Mouse (Mus musculus): ENCODE measurements around the gene a.
"Not testable (repeated sequence)": the region's sequence is repeated elsewhere in the genome, so short reads cannot be mapped to it uniquely, and the experiment has no call there.

The a gene

DNA sequence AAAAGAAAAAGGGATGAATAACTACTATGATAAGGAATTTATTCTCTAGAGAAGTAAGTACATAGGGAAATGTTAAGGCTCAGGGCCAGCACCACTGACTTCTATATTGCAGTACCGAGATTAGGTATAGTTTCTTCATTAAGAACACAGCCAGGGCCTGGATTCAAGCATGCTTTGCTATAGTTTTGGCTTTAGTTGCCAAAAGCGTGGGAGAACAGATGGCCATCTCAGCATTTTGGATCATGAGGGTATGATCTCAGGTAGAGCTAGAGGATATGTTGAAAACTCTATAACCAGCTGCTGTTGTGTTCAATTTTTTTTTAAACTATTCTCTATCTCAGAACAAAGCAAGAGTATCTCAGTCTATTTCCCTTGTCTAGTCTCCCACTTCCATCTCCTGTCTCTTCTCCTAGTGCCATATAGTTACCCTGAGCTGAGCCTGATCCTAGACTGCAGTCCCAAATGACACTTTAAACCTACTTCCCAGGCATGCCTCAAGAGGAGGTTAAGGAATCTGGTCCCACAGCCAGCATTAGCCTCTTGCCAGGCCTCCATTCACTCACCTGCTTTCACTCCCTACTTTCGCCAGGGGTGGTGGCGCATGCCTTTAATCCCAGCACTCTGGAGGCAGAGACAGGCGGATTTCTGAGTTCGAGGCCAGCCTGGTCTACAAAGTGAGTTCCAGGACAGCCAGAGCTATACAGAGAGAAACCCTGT is 43.1 kb downstream of the a start:
- in situ Hi-C loops (cut with MboI, MseI), result no loop called here

DNA sequence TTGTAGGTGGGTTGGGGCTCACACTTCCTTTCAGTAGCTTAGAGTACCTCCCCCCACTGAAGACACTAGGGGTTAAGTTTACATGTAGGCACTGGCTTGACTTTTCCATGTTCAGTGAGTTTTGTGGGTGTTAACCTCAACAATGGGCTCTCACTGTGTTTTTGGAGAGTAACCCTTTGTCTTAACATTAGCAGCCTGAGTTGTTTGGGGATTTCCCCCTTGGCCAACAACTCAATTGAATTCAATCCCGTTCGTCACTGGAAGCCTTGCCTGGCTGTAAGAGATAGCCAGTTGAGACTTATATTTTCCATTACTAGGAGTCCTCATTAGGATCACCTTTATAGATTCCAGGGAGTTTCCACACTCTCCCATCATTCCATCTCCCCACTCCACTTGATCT is 45.3 kb downstream of the a start:
- in situ Hi-C loops (cut with MboI, MseI), result no loop called here

DNA sequence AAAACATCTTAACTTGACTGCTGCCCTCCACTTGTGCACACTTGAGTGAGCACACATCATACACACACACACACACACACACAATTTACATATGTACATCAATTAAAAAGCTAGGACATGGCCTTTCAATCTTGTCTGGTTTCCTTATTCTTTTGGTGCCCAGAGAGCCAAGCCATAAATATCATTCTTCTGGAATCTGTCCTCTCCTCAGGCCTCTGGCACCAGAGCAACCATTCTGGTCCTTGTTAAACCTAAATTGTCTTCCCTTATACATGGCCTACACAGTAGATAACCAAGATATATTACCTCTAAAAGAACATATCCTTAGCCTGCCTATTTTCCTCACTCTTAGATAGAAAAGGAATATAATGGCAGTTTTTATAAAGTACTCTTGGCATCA is 56.9 kb downstream of the a start:
- in situ Hi-C loops (cut with MboI, MseI), result no loop called here

DNA sequence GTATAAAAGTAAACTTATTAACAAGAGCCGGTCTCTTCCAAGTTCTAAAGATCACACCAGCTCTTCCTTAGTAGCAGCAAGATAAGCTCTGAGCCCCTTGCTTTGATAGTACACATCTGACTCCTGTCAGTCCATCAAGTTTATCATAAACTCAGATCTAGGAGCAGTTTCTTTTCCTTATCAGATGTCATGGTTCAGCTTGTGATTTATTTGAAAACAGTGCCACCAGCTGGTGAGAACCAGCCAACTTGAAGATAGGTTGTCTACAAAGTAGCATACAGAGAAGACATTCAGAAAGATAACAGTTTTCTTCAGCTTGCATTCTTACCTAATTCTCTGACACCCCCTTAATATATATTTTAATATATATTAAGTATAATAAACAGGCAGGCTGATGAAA is 64.2 kb downstream of the a start:
- in situ Hi-C loops (cut with MboI, MseI), result loop anchor here (5.0 kb wide), 1 partner anchor 148 kb away; no protein-coding TSS in a partner anchor

- in situ Hi-C loops (cut with MboI, MseI), result no loop called here
Observed at GRCm38 (mm10) chr2:154863672-154864071, 72.5 kb downstream of the a start.

GRCm38 (mm10) chr2:154865696-154866095 is 74.5 kb downstream of the a start:
- in situ Hi-C loops (cut with MboI, MseI), result no loop called here

- in situ Hi-C loops (cut with MboI, MseI), result no loop called here
Observed at GRCm38 (mm10) chr2:154868106-154868505, 76.9 kb downstream of the a start.

DNA sequence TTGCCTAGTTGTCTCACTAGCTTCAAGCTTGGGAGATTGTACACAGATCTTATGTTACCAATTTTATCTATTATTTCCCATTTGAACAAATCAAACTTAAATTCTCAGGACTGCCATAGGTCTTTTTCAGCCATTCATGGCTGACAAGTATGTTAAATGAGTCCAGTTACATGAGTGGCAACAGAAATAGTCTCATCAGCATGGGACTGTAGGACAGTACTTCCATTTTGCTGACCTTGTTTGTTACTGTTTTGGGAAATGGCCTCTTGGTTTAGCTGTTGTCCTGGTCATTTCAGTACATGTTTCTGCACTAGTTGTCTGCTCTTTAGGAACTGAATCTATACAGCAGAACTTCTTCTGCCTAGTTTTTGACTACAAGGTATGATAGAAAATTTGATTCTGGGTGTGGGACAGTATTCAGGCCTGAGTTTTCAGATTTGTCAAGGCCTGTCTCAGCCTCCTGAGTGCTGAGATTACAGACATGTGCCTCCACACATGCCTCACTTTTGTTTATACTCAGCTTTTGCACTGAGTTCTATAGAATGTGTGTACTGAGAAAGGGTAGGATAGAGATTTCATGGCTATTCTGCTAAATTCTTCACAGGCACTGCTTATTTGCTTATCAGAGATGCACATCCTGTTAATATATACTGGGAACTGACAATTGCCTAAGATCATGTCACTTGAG is 78.9 kb downstream of the a start:
- in situ Hi-C loops (cut with MboI, MseI), result no loop called here

DNA sequence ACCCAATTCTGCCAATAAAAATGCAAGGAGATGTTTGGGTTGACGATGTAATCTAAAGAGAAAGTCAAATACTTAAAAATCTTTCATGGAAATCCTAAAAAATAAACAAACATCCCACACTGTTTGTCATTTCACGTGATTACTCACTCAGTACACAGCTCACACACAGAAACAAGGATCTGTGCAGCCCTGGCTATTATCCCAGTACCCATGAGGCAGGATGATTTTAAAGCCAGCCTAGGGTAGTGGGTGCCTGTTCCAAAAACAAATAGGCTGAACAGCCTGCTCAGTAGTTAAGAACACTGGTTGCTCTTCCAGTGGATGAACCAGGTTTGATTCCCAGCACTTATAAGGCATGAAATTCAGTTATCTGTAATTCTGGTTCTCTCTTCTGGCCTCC is 85.4 kb downstream of the a start:
- in situ Hi-C loops (cut with MboI, MseI), result loop anchor here (25.0 kb wide), 1 partner anchor 1261 kb away; the partner anchor contains the start of genes Gm28036, Nfs1 and Romo1

- in situ Hi-C loops (cut with MboI, MseI), result loop anchor here (5.0 to 25.0 kb wide), 2 partner anchors 94 to 1246 kb away; partner anchors contain the start of genes Gm28036, Nfs1 and Romo1
Observed at GRCm38 (mm10) chr2:154891585-154891984, 100.4 kb downstream of the a start.

DNA sequence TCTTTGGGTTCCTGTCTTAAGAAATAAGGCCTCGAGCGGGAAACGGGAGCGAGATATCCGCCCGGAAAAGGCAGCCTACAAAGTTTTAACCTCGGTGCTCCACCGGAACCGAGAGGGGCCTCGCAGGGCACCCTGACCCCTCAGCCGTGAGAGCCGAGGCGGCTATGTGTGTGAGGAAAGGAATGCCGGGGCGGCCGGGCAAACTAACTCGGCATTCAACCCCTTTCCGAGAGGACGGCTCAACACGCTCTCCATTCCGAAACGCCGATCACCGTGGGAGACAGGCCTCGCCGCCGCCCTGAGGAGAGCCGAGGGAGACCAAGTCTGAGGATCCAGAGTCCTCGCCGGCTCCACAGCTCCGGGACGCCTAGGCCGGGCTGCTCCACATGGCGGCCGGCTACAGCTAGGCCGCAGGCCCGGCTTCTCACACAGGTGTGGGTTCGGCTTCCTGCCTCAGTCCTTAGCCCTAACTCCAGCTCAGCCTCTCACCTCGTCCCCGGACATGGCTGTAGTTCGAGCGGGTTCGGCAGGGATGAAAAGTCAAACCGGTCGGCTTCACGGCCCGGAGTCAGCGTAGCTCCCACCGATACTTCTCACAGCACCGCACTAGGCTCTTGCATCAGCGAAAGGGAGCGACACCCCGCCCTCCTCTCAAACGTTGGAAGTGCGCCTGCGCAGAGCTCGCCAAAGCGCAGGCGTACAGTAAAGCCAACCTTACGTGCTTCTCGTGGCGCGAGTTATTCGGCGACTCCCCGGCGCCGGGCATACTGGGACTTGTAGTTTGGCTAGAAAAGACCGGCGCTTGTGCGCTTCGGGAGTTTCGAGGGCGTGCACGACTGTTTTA is 101.2 kb downstream of the a start, which contains the start of gene Eif2s2:
TSS of gene Eif2s2 (minus strand) at position 735 of the 844 bp plus-strand sequence.
- in situ Hi-C loops (cut with MboI, MseI), result loop anchor here (5.0 to 25.0 kb wide), 2 partner anchors 95 to 1245 kb away; partner anchors contain the start of genes Gm28036, Nfs1 and Romo1

GRCm38 (mm10) chr2:154893045-154893385 is 101.8 kb downstream of the a start:
- in situ Hi-C loops (cut with MboI, MseI), result loop anchor here (5.0 to 25.0 kb wide), 2 partner anchors 96 to 1244 kb away; partner anchors contain the start of genes Gm28036, Nfs1 and Romo1

GRCm38 (mm10) chr2:154893548-154893947 is 102.3 kb downstream of the a start:
- in situ Hi-C loops (cut with MboI, MseI), result loop anchor here (5.0 to 25.0 kb wide), 2 partner anchors 96 to 1244 kb away; partner anchors contain the start of genes Gm28036, Nfs1 and Romo1

DNA sequence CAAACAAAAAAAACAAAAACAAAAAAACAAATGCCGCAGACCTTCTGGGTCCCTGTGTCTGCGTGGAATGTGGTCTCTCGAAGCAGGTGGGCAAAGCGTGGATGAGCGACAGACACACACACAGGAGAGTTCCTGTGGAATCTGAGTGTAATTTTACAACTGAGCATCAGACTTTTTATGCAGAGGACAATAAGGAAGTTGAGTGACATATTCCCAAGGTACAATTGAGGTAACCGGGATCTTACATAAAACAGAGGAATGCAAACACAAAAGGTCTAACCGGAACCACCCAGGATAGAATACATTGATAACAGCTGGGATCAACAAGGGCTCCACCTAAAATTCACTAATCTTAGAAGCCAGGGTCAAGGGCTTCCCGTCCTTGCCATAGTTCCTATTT is 107.8 kb downstream of the a start:
- in situ Hi-C loops (cut with MboI, MseI), result loop anchor here (25.0 kb wide), 1 partner anchor 1238 kb away; the partner anchor contains the start of genes Gm28036, Nfs1 and Romo1

- in situ Hi-C loops (cut with MboI, MseI), result loop anchor here (25.0 kb wide), 1 partner anchor 1238 kb away; the partner anchor contains the start of genes Gm28036, Nfs1 and Romo1
Observed at GRCm38 (mm10) chr2:154899412-154899811, 108.2 kb downstream of the a start.

DNA sequence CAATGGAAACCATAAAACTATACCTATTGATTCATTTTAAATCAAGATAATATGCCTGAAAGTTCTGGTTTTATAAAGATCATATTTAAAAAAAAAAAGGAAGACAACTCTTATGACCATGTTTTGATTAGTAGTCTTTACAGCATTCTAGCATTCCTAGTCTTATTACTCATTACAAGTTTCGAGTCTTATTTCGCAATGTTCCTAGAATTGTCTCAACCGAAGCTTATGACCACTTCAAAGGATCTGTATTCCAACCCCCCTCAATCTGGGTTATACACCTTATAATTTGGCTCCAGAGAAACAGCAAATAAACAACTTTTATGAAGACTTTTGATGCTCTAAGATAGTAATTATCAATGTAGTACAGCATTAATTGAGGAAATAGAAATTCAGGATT is 110.9 kb downstream of the a start:
- in situ Hi-C loops (cut with MboI, MseI), result no loop called here

- in situ Hi-C loops (cut with MboI, MseI), result no loop called here
Observed at GRCm38 (mm10) chr2:154905796-154906195, 114.6 kb downstream of the a start.

DNA sequence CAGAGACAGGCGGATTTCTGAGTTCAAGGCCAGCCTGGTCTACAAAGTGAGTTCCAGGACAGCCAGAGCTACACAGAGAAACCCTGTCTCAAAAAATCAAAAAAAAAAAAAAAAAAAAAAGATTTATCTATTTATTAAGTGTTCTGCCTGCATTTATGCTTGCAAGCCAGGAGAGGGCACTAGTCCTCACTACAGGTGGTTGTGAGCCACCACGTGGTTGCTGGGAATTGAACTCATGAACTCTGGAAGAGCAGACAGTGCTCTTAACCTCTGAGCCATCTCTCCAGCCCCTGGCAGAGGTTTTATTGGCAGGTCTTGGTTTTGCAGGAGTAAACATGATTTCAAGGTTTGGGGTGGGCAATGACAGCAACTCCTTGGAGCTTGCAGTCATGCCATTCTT is 117.0 kb downstream of the a start:
- in situ Hi-C loops (cut with MboI, MseI), result not testable (repeated sequence)

DNA sequence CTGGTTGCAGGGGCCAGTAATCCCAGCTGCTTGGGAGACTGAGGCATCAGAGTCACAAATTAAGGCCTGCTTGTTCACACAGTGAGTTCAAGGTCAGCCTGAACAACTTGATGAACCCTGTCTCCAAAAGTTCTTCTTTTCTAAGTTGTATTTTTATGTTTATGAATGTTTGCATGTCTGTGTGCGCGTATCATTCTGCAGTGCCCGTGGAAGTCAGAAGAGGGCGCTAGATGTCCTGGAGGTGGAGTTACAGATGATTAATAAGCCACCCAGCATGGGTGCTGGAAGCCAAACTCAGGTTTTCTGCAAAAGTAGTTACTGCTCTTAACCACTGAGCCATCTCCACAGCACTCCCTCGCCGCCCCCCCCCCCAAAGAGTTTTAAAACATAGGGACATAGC is 118.6 kb downstream of the a start:
- in situ Hi-C loops (cut with MboI, MseI), result no loop called here

DNA sequence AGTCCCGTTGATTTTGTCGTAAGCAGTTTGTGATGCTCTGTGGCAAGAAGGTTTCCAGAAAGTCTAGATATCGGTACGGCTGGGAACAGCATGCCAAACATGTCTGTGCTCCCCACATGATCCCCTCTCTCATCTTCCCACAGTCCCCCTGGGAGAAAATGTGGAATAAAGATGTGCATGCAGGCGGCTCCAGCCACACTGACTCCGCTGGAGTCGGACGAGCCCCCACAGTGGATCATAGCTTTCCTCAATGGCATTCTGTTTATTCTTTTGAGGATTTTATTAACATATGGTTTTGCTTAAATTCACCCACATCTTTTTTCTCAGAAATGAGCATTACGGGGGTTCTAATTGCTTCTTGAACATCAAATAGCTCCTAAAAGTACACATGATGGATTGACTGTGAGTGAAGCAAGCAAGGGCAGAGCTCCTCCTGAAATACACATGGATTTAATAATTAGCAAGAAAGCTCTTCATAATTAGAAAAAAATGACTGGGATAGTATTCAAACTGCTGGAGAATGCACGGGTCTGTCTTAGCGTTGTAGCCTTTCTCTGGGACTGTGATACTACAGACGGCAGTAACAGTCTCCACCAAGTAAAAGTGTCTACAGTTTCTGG is 124.8 kb downstream of the a start:
- in situ Hi-C loops (cut with MboI, MseI), result no loop called here

- in situ Hi-C loops (cut with MboI, MseI), result no loop called here
Observed at GRCm38 (mm10) chr2:154916547-154916946, 125.3 kb downstream of the a start.
